Mouse (Mus musculus) layer of hippocampus, postnatal 10 days (tissue): ENCODE results near the gene Pklr. TPM values are rescaled to one million over a fixed set of nuclear protein-coding genes. Genes with fewer than 3 reads are reported as not detected.

Experiments used
- DNase-seq, 2 experiments: peaks; one replicate each; pipeline ENCODE4 v3.0.0; 2021; ENCODE audit warnings: low spot score in 2 of 2
- total RNA-seq, 2 experiments: library from RNA; stranded (reverse); gene quantifications; 2 replicates each; pipeline ENCODE4 v1.2.3; 2021

Pklr gene
- total RNA-seq, 2 experiments from 2014 or later: 0.22 to 0.48 TPM

GRCm38 (mm10) chr3:89193351-89193750, 57.4 kb downstream of the Pklr start:
- DNase-seq: no peak

- DNase-seq: no peak
Measured at GRCm38 (mm10) chr3:89193853-89194252, 57.9 kb downstream of the Pklr start.

Other genes with a start within 250 kb of the Pklr start
- gene Msto1, start 222.1 kb upstream of the Pklr start, total RNA-seq: 10 to 100 TPM; 31.1 to 32.9 TPM
- gene Ash1l, start 185.5 kb upstream of the Pklr start, total RNA-seq: 10 to 100 TPM; 61.2 to 61.5 TPM
- 100 to 1,000 TPM in 1 of 2 experiments, 10 to 100 TPM in 1; 100.0 to 115 TPM for gene Dap3, start 185.0 kb upstream of the Pklr start, total RNA-seq
- 100 to 1,000 TPM; 164 to 173 TPM for gene Rusc1, start 42.8 kb upstream of the Pklr start, total RNA-seq
- gene Gm43738, start 35.0 kb upstream of the Pklr start, total RNA-seq: under 1 TPM in 1 of 2 experiments, not detected in 1; 0.18 TPM
- gene Fdps, start 34.2 kb upstream of the Pklr start, total RNA-seq: 100 to 1,000 TPM; 159 to 162 TPM
- 10 to 100 TPM; 30.9 to 35.1 TPM for gene Hcn3, start 24.1 kb downstream of the Pklr start, total RNA-seq
- 10 to 100 TPM; 52.0 to 55.9 TPM for gene Clk2, start 28.7 kb downstream of the Pklr start, total RNA-seq
- gene Scamp3, start 41.3 kb downstream of the Pklr start, total RNA-seq: 10 to 100 TPM; 79.4 to 79.6 TPM
- gene Fam189b, start 47.0 kb downstream of the Pklr start, total RNA-seq: 10 to 100 TPM; 65.8 to 69.5 TPM
- gene Gba, start 66.8 kb downstream of the Pklr start, total RNA-seq: 10 to 100 TPM; 57.9 to 58.7 TPM
- 10 to 100 TPM; 45.2 to 48.4 TPM for gene Thbs3, start 79.0 kb downstream of the Pklr start, total RNA-seq
- gene Mtx1, start 90.9 kb downstream of the Pklr start, total RNA-seq: 100 to 1,000 TPM in 1 of 2 experiments, 10 to 100 TPM in 1; 92.8 to 109 TPM
- gene Muc1, start 92.9 kb downstream of the Pklr start, total RNA-seq: under 1 TPM; 0.66 to 0.89 TPM
- 10 to 100 TPM; 72.8 to 95.1 TPM for gene Krtcap2, start 109.8 kb downstream of the Pklr start, total RNA-seq
- gene Trim46, start 110.2 kb downstream of the Pklr start, total RNA-seq: 100 to 1,000 TPM; 101 to 112 TPM
- gene Dpm3, start 123.2 kb downstream of the Pklr start, total RNA-seq: 10 to 100 TPM; 53.3 to 66.3 TPM
- gene Slc50a1, start 134.4 kb downstream of the Pklr start, total RNA-seq: 10 to 100 TPM; 27.6 to 29.8 TPM
- 1 to 10 TPM; 6.4 to 7.2 TPM for gene Efna1, start 145.0 kb downstream of the Pklr start, total RNA-seq
- 10 to 100 TPM; 59.9 to 63.1 TPM for gene Efna3, start 186.8 kb downstream of the Pklr start, total RNA-seq
- 1 to 10 TPM; 2.7 to 3.4 TPM for gene Efna4, start 201.9 kb downstream of the Pklr start, total RNA-seq
- 100 to 1,000 TPM; 102 to 105 TPM for gene Adam15, start 213.9 kb downstream of the Pklr start, total RNA-seq
- gene Dcst2, start 225.8 kb downstream of the Pklr start, total RNA-seq: under 1 TPM; 0.51 to 0.71 TPM
- under 1 TPM in 1 of 2 experiments, not detected in 1; 0.59 TPM for gene Dcst1, start 229.1 kb downstream of the Pklr start, total RNA-seq